Mouse (Mus musculus): ENCODE measurements around the gene Rnf186. TPM values are rescaled to one million over a fixed set of nuclear protein-coding genes. Genes with fewer than 3 reads are reported as not detected.

Gene Rnf186
- total RNA-seq, 4 experiments from 2014 or later: not detected

DNA sequence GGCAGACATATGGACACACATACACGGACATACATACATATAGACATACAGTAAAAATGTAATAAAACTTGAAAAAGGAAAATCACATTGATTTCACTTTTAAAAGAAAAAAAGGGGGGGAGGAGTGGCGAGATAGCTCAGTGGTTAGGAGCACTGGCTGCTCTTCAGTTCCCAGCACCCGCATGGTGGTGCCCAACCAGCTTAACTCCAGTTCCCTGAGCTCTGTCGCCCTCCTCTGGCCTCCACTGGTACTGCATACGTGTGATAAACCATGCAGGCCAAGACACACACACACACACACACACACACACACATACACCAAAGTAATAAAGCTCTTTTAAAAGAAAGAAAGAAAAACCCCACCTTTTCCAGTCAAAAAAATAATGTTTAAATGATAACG lies 47.9 kb downstream of the Rnf186 start:
- no peak for DNase-seq

Other genes with a start within 250 kb of the Rnf186 start
- gene Pla2g2c, start 242.3 kb upstream of the Rnf186 start, total RNA-seq (2022): under 1 TPM in 3 of 4 experiments, not detected in 1; 0.52 to 0.81 (median 0.68) TPM
- 1 to 10 TPM; 1.0 to 3.9 (median 2.3) TPM for gene Ubxn10, start 229.9 kb upstream of the Rnf186 start, total RNA-seq (2022)
- 10 to 100 TPM; 27.9 to 46.9 (median 39.1) TPM for gene Pla2g2f, start 209.5 kb upstream of the Rnf186 start, total RNA-seq (2022)
- gene Pla2g2d, start 191.4 kb upstream of the Rnf186 start, total RNA-seq (2022): 1 to 10 TPM; 1.8 to 4.1 (median 2.8) TPM
- gene Pla2g5, start 103.6 kb upstream of the Rnf186 start, total RNA-seq (2022): 10 to 100 TPM; 13.3 to 43.8 (median 24.8) TPM
- gene Gm13030, start 93.1 kb upstream of the Rnf186 start, total RNA-seq (2022): not detected
- 1 to 10 TPM in 2 of 4 experiments, under 1 TPM in 2; 0.46 to 2.9 (median 0.86) TPM for gene Pla2g2e, start 89.2 kb upstream of the Rnf186 start, total RNA-seq (2022)
- gene Otud3, start 53.2 kb upstream of the Rnf186 start, total RNA-seq (2022): 10 to 100 TPM; 10.6 to 11.7 (median 11.3) TPM
- 10 to 100 TPM; 19.1 to 23.0 (median 21.1) TPM for gene Tmco4, start 5.8 kb downstream of the Rnf186 start, total RNA-seq (2022)
- under 1 TPM; 0.48 to 0.99 (median 0.84) TPM for gene Htr6, start 108.5 kb downstream of the Rnf186 start, total RNA-seq (2022)
- 10 to 100 TPM; 55.4 to 73.9 (median 64.2) TPM for gene Nbl1, start 125.9 kb downstream of the Rnf186 start, total RNA-seq (2022)
- 100 to 1,000 TPM; 273 to 460 (median 363) TPM for gene Minos1, start 164.0 kb downstream of the Rnf186 start, total RNA-seq (2022)
- gene Capzb, start 225.8 kb downstream of the Rnf186 start, total RNA-seq (2022): 100 to 1,000 TPM; 357 to 412 (median 388) TPM

Measured in adrenal gland, adult 8-10 months (tissue).